Mouse (Mus musculus) cerebellum, postnatal 25 days (tissue): Measurements from ENCODE around the gene Olfr1179.
"Not testable (repeated sequence)": the region's sequence is repeated elsewhere in the genome, so short reads cannot be mapped to it uniquely, and the experiment has no call there.

Experiments used
- DNase-seq, 2 experiments: peaks; one replicate each; pipeline ENCODE4 v3.0.0; 2021; ENCODE audit warnings: mixed read lengths in 2 of 2

Olfr1179 gene

GRCm38 (mm10) chr2:88406353-88406752, at the start of gene Olfr1179:
Gene Olfr1179, minus strand, starts transcription at chr2:88406453.
- no peak for DNase-seq

GRCm38 (mm10) chr2:88454567-88454966, 48.3 kb upstream of the Olfr1179 start, which contains the start of gene Olfr1183:
Gene Olfr1183, plus strand, starts transcription at chr2:88454867.
- DNase-seq = not testable (repeated sequence)

GRCm38 (mm10) chr2:88449031-88449430, 42.8 kb upstream of the Olfr1179 start, which contains the start of gene Gm13757:
Gene Gm13757, minus strand, starts transcription at chr2:88449131.
- DNase-seq = no peak

GRCm38 (mm10) chr2:88426071-88426470, 19.8 kb upstream of the Olfr1179 start, which contains the start of gene Olfr1181:
Gene Olfr1181, minus strand, starts transcription at chr2:88426171.
- DNase-seq = no peak

GRCm38 (mm10) chr2:88419051-88419450, 12.8 kb upstream of the Olfr1179 start, which contains the start of gene Olfr1180:
Gene Olfr1180, minus strand, starts transcription at chr2:88419151.
- no peak for DNase-seq

GRCm38 (mm10) chr2:88386762-88387161, 19.5 kb downstream of the Olfr1179 start, which contains the start of gene Olfr1178:
Gene Olfr1178, plus strand, starts transcription at chr2:88387062.
- DNase-seq = no peak

GRCm38 (mm10) chr2:88356304-88356703, 49.9 kb downstream of the Olfr1179 start:
- DNase-seq = no peak
